Mouse (Mus musculus): ENCODE data around the gene Scamp2. TPM values are rescaled to one million over a fixed set of nuclear protein-coding genes. Genes with fewer than 3 reads are reported as not detected.

Gene Scamp2
- 48.0 and 53.7 TPM in 2 replicates for polyA plus RNA-seq (2015; fragmentation: Nextera tagmentation; extraction: Ambion mirVana)

DNA sequence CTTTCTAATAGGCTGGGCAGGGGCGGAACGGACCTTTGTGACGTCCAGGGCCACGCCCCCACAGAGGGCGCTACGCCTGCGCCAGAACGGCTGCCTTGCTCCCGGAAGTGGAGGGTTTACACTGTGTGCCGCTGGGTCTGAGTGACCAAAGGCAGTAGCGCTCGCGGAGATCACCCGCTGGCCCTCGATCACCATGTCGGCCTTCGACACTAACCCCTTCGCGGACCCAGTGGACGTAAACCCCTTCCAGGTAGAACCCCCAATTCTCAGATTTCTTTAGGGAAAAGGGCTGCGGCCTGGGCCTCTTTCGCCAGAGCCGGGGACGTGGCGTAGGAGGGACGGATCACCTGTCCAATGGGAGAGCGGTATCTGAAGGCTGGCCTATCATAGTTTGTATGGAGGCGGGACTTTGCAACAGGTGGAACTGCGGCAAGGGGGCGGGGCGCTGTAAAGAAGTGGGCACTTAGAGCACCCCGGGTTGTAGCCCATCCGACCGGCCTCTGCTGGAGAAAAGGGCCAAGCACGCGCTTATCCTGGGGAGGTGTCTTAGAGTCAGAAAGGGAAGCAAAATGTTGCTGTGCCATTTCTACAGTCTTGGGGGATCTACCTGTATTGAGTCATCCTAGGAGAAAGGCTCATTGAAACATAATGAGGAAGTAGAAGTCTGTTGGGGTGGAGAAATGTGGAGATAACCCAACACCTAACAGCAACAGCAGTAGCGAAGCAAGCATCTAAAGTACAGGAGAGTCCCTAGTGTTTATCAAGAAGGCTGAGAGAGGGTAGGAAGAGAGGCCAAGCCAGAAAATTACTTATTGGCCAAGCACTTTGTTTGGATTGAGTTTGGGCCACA lies at the start of gene Scamp2:
Scamp2 (plus strand) TSS at position 83 of the 850 bp plus-strand sequence.
- no peaks in the 10 kb centered on the region for H3K36me3 ChIP-seq
- H3K4me2 ChIP-seq = peak within 1 kb of the TSS; percentile 81
- 1% methylated on average over 37 of the region's 37 CpGs for WGBS
- peaks cover 47% of the 10 kb centered on the region for H3K4me1 ChIP-seq (replicated peaks)
- ATAC-seq (ENCODE audit: low read depth) = peak; percentile 99
- H3K27ac ChIP-seq (replicated peaks) = peak within 1 kb of the TSS; percentile 88
- no peaks in the 10 kb centered on the region for H3K9me3 ChIP-seq
- peak within 1 kb of the TSS; percentile 71 for H3K9ac ChIP-seq
- 0 out of 2 replicates have a peak, but pooled peaks cover 3% of the 10 kb centered on the region for H3K27me3 ChIP-seq
- peak within 1 kb of the TSS; percentile 56 for H3K4me3 ChIP-seq

- 0 out of 2 replicates have a peak overlapping the region, but pooled peaks have one; percentile 28 for H3K27ac ChIP-seq (replicated peaks)
- ATAC-seq (ENCODE audit: low read depth) = no peak
- no peaks in the 10 kb centered on the region for H3K27me3 ChIP-seq
- no peaks in the 10 kb centered on the region for H3K36me3 ChIP-seq
- WGBS = 8% methylated on average over 3 of the region's 3 CpGs
- no peak overlapping the region for H3K9ac ChIP-seq
- no peaks in the 10 kb centered on the region for H3K9me3 ChIP-seq
- H3K4me2 ChIP-seq = no peak overlapping the region
- no peak overlapping the region for H3K4me3 ChIP-seq
- H3K4me1 ChIP-seq (replicated peaks) = peaks cover 8% of the 10 kb centered on the region
Measured at GRCm38 (mm10) chr9:57517113-57517512, 43.6 kb upstream of the Scamp2 start.

DNA sequence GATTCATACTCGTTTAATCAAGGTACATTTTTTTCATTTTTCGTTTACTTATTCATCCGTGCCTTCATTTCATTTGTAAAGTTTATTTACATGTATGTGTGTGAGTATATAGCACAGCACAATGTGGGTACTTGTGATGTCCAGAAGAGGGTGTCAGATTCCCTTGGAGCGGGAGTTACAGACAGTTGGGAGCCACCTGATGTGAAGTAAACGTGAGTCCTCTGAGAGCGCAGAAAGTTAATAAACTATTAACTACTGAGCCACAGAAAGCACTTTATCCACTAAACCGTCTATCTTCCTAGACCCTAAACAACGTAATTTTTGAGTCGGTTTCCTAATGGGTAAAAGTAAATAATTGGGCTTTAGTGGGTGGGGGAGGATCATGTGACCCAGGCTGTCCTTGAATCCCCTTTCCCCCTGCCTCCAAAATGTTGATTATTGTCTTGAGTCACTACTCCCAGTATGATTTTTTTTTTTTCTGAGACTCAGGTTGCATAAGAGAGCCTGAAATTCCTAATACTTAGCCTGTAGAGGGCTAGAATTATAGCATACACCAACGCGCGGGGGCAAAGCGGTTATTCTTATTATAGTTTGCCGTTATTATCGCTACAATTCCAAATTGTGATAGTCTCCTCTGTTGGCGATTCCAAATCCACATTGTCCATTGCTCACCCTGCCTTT lies 40.2 kb upstream of the Scamp2 start:
- WGBS = 23% methylated on average over 16 of the region's 16 CpGs
- Histone ChIP-seq H3K9ac (peak overlapping the region; percentile 97), H3K27me3 (no peaks in the 10 kb centered on the region), H3K27ac (replicated peaks) (peak overlapping the region; percentile 96), H3K9me3 (no peaks in the 10 kb centered on the region), H3K4me3 (peak overlapping the region; percentile 99), H3K36me3 (no peaks in the 10 kb centered on the region), H3K4me2 (peak overlapping the region; percentile 78), H3K4me1 (replicated peaks) (peaks cover 38% of the 10 kb centered on the region)
- peak; percentile 32; the same call in 1 of the 2 replicates for ATAC-seq (ENCODE audit: low read depth)

GRCm38 (mm10) chr9:57521056-57521911 lies 39.5 kb upstream of the Scamp2 start, which contains the start of gene Cox5a:
TSS of gene Cox5a (plus strand) at chr9:57521274.
- Histone ChIP-seq H3K9me3 (no peaks in the 10 kb centered on the region), H3K4me2 (peak within 1 kb of the TSS; percentile 78), H3K9ac (peak within 1 kb of the TSS; percentile 97), H3K4me3 (peak within 1 kb of the TSS; percentile 99), H3K4me1 (replicated peaks) (peaks cover 41% of the 10 kb centered on the region), H3K27me3 (no peaks in the 10 kb centered on the region), H3K36me3 (no peaks in the 10 kb centered on the region), H3K27ac (replicated peaks) (peak within 1 kb of the TSS; percentile 96)
- under 1% methylated on average over 95 of the region's 95 CpGs for WGBS
- ATAC-seq (ENCODE audit: low read depth) = peak; percentile 96

- Histone ChIP-seq H3K27ac (replicated peaks) (peak overlapping the region; percentile 96), H3K27me3 (no peaks in the 10 kb centered on the region), H3K9ac (peak overlapping the region; percentile 97), H3K4me2 (peak overlapping the region; percentile 78), H3K4me3 (peak overlapping the region; percentile 99), H3K9me3 (no peaks in the 10 kb centered on the region), H3K4me1 (replicated peaks) (peaks cover 41% of the 10 kb centered on the region), H3K36me3 (no peaks in the 10 kb centered on the region)
- 38% methylated on average over 7 of the region's 7 CpGs for WGBS
- ATAC-seq (ENCODE audit: low read depth) = no peak
Measured at GRCm38 (mm10) chr9:57522114-57522860, 38.5 kb upstream of the Scamp2 start.

DNA sequence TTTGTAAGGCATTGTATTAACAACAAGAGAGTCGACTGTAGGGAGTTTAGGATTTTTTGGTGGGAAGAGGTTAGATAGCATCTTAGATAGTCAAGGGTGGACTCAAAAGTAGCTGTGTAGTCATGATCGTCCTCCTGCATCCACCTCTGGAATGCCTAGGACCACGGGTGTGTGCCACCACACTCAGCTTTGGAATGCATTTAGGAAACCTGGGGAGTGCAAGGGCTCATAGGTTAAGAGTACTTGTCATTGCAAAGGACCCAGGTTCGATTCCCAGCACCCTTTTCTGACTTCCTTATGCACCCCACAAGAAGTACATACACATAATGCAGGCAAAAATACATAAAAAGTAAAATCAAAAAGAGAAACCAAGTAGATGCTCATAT lies 37.9 kb upstream of the Scamp2 start:
- Histone ChIP-seq H3K36me3 (no peaks in the 10 kb centered on the region), H3K27me3 (no peaks in the 10 kb centered on the region), H3K4me2 (peak overlapping the region; percentile 78), H3K9me3 (no peaks in the 10 kb centered on the region), H3K4me1 (replicated peaks) (peaks cover 41% of the 10 kb centered on the region), H3K27ac (replicated peaks) (no peak overlapping the region), H3K4me3 (peak overlapping the region; percentile 99), H3K9ac (peak overlapping the region; percentile 97)
- 87% methylated on average over 4 of the region's 4 CpGs for WGBS
- no peak for ATAC-seq (ENCODE audit: low read depth)

GRCm38 (mm10) chr9:57523754-57524153 lies 37.0 kb upstream of the Scamp2 start:
- H3K4me2 ChIP-seq = peak overlapping the region; percentile 78
- no peak for ATAC-seq (ENCODE audit: low read depth)
- WGBS = 90% methylated on average over 1 of the region's 1 CpGs

GRCm38 (mm10) chr9:57524439-57524838 lies 36.3 kb upstream of the Scamp2 start:
- Histone ChIP-seq H3K4me1 (replicated peaks) (peaks cover 55% of the 10 kb centered on the region), H3K27ac (replicated peaks) (no peak overlapping the region), H3K4me2 (0 out of 2 replicates have a peak overlapping the region, but pooled peaks have one; percentile 4), H3K27me3 (no peaks in the 10 kb centered on the region), H3K9me3 (no peaks in the 10 kb centered on the region), H3K4me3 (no peak overlapping the region), H3K9ac (peak overlapping the region; percentile 41; the same call in 1 of the 2 replicates), H3K36me3 (no peaks in the 10 kb centered on the region)
- no peak for ATAC-seq (ENCODE audit: low read depth)

More at GRCm38 (mm10) chr9:57523754-57524153, 37.0 kb upstream of the Scamp2 start:
- H3K4me3 ChIP-seq = no peak overlapping the region
- no peak overlapping the region for H3K27ac ChIP-seq (replicated peaks)
- no peaks in the 10 kb centered on the region for H3K9me3 ChIP-seq
- no peak overlapping the region for H3K9ac ChIP-seq
- H3K27me3 ChIP-seq = no peaks in the 10 kb centered on the region
- H3K4me1 ChIP-seq (replicated peaks) = peaks cover 49% of the 10 kb centered on the region
- no peaks in the 10 kb centered on the region for H3K36me3 ChIP-seq

GRCm38 (mm10) chr9:57525516-57525915 lies 35.2 kb upstream of the Scamp2 start:
- no peak overlapping the region for H3K9ac ChIP-seq
- peaks cover 6% of the 10 kb centered on the region; the same call in 1 of the 2 replicates for H3K36me3 ChIP-seq
- no peaks in the 10 kb centered on the region for H3K27me3 ChIP-seq
- H3K27ac ChIP-seq (replicated peaks) = no peak overlapping the region
- no peaks in the 10 kb centered on the region for H3K9me3 ChIP-seq
- H3K4me3 ChIP-seq = no peak overlapping the region
- 85% methylated on average over 2 of the region's 2 CpGs for WGBS
- H3K4me2 ChIP-seq = no peak overlapping the region
- ATAC-seq (ENCODE audit: low read depth) = no peak
- H3K4me1 ChIP-seq (replicated peaks) = peaks cover 53% of the 10 kb centered on the region

DNA sequence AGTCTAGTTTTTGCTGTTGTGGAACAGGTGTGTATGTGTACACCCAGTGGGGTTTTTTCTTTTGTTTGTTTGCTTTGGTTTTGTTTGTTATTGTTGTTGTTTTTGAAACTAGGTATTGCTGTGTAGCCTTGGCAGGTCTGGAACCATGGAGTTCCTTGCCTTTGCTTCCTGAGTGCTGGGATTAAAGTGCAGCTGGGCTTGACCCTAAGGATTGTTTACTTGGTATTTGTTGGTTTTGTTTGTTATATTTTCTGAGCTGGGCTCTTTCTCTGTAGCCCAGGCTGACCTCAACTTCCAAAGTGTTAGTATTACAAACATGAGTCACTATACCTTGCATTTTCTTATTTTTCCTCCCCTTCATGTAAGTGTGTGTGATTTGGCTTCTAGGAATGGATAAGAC lies 34.3 kb upstream of the Scamp2 start:
- Histone ChIP-seq H3K9ac (no peak overlapping the region), H3K4me2 (no peak overlapping the region), H3K36me3 (peaks cover 12% of the 10 kb centered on the region), H3K9me3 (no peaks in the 10 kb centered on the region), H3K4me3 (no peak overlapping the region), H3K27me3 (no peaks in the 10 kb centered on the region), H3K4me1 (replicated peaks) (peaks cover 51% of the 10 kb centered on the region), H3K27ac (replicated peaks) (no peak overlapping the region)
- no peak for ATAC-seq (ENCODE audit: low read depth)

- Histone ChIP-seq H3K4me3 (no peak overlapping the region), H3K27ac (replicated peaks) (no peak overlapping the region), H3K27me3 (no peaks in the 10 kb centered on the region), H3K4me1 (replicated peaks) (peaks cover 19% of the 10 kb centered on the region), H3K36me3 (peaks cover 44% of the 10 kb centered on the region), H3K9me3 (no peaks in the 10 kb centered on the region), H3K4me2 (no peak overlapping the region), H3K9ac (no peak overlapping the region)
- ATAC-seq (ENCODE audit: low read depth) = no peak
- WGBS = 92% methylated on average over 1 of the region's 1 CpGs
Measured at GRCm38 (mm10) chr9:57531946-57532345, 28.8 kb upstream of the Scamp2 start.
